Mouse (Mus musculus) ZHBTc4 (cell line): ENCODE measurements around the gene Ddc.

ENCODE experiments used
- DNase-seq: peaks from one replicate; pipeline ENCODE4 v3.0.0-alpha.2; 2011; ENCODE audit warnings: low read depth, low spot score

Ddc gene

GRCm38 (mm10) chr11:11897645-11898357 lies at the start of gene Ddc:
TSS of gene Ddc (minus strand) at chr11:11898144.
- DNase-seq: no peak

- no peak for DNase-seq
Observed at GRCm38 (mm10) chr11:11945766-11946165, 47.8 kb upstream of the Ddc start.

GRCm38 (mm10) chr11:11944814-11945213 lies 46.9 kb upstream of the Ddc start:
- no peak for DNase-seq

- DNase-seq: no peak
Observed at GRCm38 (mm10) chr11:11944082-11944349, 46.1 kb upstream of the Ddc start.

GRCm38 (mm10) chr11:11943240-11944081 lies 45.5 kb upstream of the Ddc start:
- no peak for DNase-seq

- peak; percentile 88 for DNase-seq
Observed at GRCm38 (mm10) chr11:11942320-11943217, 44.6 kb upstream of the Ddc start.

GRCm38 (mm10) chr11:11940833-11941681 lies 43.1 kb upstream of the Ddc start:
- DNase-seq: peak; percentile 53

GRCm38 (mm10) chr11:11939611-11940010 lies 41.7 kb upstream of the Ddc start:
- DNase-seq: no peak

GRCm38 (mm10) chr11:11938591-11938990 lies 40.6 kb upstream of the Ddc start:
- no peak for DNase-seq

GRCm38 (mm10) chr11:11937340-11938030 lies 39.5 kb upstream of the Ddc start:
- DNase-seq: no peak

- no peak for DNase-seq
Observed at GRCm38 (mm10) chr11:11934808-11935207, 36.9 kb upstream of the Ddc start.

GRCm38 (mm10) chr11:11932102-11932789 lies 34.3 kb upstream of the Ddc start:
- DNase-seq: no peak

- no peak for DNase-seq
Observed at GRCm38 (mm10) chr11:11931688-11932087, 33.7 kb upstream of the Ddc start.

GRCm38 (mm10) chr11:11930527-11930926 lies 32.6 kb upstream of the Ddc start:
- no peak for DNase-seq

- DNase-seq: no peak
Observed at GRCm38 (mm10) chr11:11929059-11929458, 31.1 kb upstream of the Ddc start.

GRCm38 (mm10) chr11:11928586-11928985 lies 30.6 kb upstream of the Ddc start:
- no peak for DNase-seq

- no peak for DNase-seq
Observed at GRCm38 (mm10) chr11:11923900-11924299, 26.0 kb upstream of the Ddc start.

- DNase-seq: no peak
Observed at GRCm38 (mm10) chr11:11923345-11923744, 25.4 kb upstream of the Ddc start.

GRCm38 (mm10) chr11:11922106-11922505 lies 24.2 kb upstream of the Ddc start:
- no peak for DNase-seq
